ENCODE assay signal across 20 mouse cellular contexts in genomic region chr6:84299146-84299545, GRCm38 (mm10).
"Had no signal": no experiment of that assay in that cellular context is flagged by ENCODE, and none has a peak within 500 bp of the region (broad histone marks: within the 10 kb centered on the region; RNA-seq: fewer than 3 reads in every experiment).

No protein-coding gene starts in this region.

- H3K4me1 ChIP-seq: lung, embryonic 15.5 days; midbrain, embryonic 10.5 days; midbrain, embryonic 12.5 days; neural tube, embryonic 13.5 days; neural tube, embryonic 15.5 days had no signal

- ATAC-seq: liver, postnatal 0 days; midbrain, embryonic 16.5 days had no signal

- H3K9ac ChIP-seq: liver, postnatal 0 days; lung, embryonic 15.5 days; midbrain, embryonic 12.5 days; neural tube, embryonic 13.5 days; neural tube, embryonic 15.5 days had no signal

- H3K36me3 ChIP-seq: lung, embryonic 15.5 days; midbrain, embryonic 10.5 days; midbrain, embryonic 12.5 days; neural tube, embryonic 13.5 days; neural tube, embryonic 15.5 days had no signal

- H3K4me3 ChIP-seq: lung, embryonic 15.5 days; midbrain, embryonic 10.5 days; midbrain, embryonic 12.5 days; myocyte; neural tube, embryonic 13.5 days; neural tube, embryonic 15.5 days had no signal

- DNase-seq: liver, postnatal 0 days; lung, adult 2 months; lung, postnatal 10 days; lung, postnatal 4 days; midbrain, embryonic 14.5 days; retina, postnatal 1 day; right cerebral cortex, adult 18-20 months; right cerebral cortex, postnatal 25 days; right cerebral cortex, postnatal 4 days; spleen, adult 18-20 months; thymus, adult 2 months; thymus, postnatal 25 days; thymus, postnatal 4 days had no signal

- H3K9me3 ChIP-seq: lung, embryonic 15.5 days; midbrain, embryonic 10.5 days; midbrain, embryonic 12.5 days; neural tube, embryonic 13.5 days; neural tube, embryonic 15.5 days had no signal

- H3K27me3 ChIP-seq: lung, embryonic 15.5 days; midbrain, embryonic 12.5 days; neural tube, embryonic 13.5 days; neural tube, embryonic 15.5 days had no signal

- H3K27ac ChIP-seq: lung, embryonic 15.5 days; midbrain, embryonic 10.5 days; midbrain, embryonic 12.5 days; neural tube, embryonic 13.5 days; neural tube, embryonic 15.5 days had no signal

- H3K4me2 ChIP-seq: lung, embryonic 15.5 days; midbrain, embryonic 12.5 days; neural tube, embryonic 13.5 days; neural tube, embryonic 15.5 days had no signal
